Mouse (Mus musculus): ENCODE data around the gene Gpr183.

Gpr183 gene

GRCm38 (mm10) chr14:121957176-121957871 lies 7.7 kb downstream of the Gpr183 start:
- no peak for DNase-seq (ENCODE audit: low read depth, low spot score)

GRCm38 (mm10) chr14:121956291-121956690 lies 8.7 kb downstream of the Gpr183 start:
- no peak for DNase-seq (ENCODE audit: low read depth, low spot score)

GRCm38 (mm10) chr14:121955176-121955795 lies 9.7 kb downstream of the Gpr183 start:
- DNase-seq (ENCODE audit: low read depth, low spot score) = no peak

DNA sequence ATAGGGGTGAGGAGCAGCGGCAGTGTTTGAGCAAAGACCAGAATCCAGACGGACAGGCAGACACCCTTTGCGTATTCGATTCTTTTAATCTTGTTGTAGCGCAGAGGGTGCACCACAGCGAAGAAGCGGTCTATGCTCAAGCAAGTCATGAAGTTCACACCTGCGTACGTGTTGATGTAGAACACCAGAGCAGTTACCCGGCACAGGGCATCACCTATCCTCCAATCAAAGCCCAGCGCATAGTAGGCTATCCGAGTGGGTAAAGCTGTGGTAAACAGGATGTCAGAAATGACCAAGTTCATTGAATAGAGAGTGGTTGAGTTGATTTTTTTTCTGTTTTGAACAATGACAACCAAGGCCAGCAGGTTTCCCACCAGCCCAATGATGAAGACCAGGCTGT lies 10.4 kb downstream of the Gpr183 start:
- DNase-seq (ENCODE audit: low read depth, low spot score) = no peak

DNA sequence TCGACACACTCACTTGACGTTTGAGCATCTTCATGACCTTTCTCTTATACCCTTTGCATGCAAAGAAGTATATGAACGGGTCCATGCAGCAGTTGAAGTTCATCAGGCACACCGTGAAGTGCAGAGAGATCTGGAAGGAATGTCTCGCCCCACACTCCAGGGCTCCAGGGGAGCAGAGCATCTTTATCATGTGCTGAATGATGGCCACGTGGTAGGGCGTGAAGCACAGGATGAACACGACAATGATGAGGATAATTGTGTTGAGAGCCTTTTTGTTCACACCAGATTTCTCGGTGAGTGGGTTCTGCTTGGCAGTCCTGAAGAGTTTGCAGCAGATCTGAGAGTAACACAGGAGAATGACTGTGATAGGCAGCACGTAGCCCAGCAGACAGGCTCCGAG lies 10.9 kb downstream of the Gpr183 start:
- no peak for DNase-seq (ENCODE audit: low read depth, low spot score)

- no peak for DNase-seq (ENCODE audit: low read depth, low spot score)
Observed at GRCm38 (mm10) chr14:121952046-121952400, 13.0 kb downstream of the Gpr183 start.

DNA sequence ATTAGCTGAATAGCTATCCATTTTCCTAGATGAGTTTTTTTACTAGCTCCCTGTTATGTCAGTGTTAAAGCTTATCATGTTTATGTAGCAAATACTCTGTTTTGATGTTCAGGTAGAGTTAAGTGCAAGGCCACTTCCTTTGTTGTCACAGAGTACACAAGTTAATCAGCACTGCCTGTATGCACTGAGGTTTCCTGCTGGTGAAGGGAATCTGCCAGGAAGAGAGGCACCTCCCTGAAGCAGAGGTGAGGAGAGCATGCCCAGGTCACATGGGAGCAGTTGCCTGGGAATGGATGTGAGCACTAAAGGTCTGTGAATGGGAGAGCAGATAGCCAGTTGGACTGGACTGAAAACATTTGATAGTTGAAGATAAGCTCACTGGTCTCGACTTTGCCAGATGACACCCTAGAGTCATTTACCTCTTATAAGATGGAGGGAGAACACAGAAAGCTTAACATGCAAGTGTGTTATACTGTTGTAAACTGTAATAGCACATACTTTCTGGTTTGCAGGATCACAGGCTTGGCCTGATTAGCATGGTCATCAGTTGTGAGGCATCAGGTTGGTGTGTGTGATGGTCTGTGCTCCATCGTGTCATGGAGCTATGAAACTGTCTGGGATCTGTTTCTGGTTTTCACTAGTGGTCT lies 13.5 kb downstream of the Gpr183 start:
- DNase-seq (ENCODE audit: low read depth, low spot score) = no peak

- DNase-seq (ENCODE audit: low read depth, low spot score) = no peak
Observed at GRCm38 (mm10) chr14:121949897-121950296, 15.1 kb downstream of the Gpr183 start.

DNA sequence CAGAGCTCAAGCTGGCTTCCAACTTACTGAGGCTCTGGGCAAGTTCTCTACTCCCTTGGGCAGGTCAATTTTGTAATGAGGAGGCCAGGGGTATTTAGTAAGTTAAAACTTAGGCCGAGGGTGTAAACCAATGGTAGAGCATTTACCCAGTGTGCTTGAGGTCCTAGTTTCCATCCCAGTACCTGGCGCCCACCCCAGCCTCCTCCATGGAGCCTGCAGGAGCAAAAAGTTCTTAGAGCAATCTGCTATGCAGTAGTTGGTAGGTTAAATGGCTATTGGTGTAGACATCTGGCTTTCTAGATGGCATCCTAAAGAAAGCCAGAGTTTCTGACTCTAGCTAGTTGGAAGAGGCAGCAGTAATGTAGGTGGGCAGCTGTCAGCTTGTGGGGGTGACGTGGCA lies 15.6 kb downstream of the Gpr183 start:
- no peak for DNase-seq (ENCODE audit: low read depth, low spot score)

DNA sequence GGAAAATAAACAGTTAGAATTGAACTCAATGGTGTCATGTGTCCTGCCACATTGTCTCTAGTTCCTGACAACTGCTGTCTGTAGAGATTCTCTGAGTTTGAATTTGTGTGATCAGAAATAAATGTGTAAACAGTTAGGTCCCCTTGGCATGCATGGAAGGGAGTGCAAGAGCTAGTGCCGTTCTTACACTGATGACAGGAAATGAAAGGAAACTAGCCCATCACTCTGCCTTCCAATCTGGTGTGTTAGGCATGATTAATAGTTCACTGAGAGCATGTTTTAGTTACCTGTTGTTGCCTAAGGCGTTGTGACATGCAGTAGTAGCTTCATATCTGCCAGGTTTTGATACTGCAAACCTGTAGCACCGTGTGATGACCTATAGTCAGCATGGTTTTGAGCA lies 17.0 kb downstream of the Gpr183 start:
- DNase-seq (ENCODE audit: low read depth, low spot score) = no peak

DNA sequence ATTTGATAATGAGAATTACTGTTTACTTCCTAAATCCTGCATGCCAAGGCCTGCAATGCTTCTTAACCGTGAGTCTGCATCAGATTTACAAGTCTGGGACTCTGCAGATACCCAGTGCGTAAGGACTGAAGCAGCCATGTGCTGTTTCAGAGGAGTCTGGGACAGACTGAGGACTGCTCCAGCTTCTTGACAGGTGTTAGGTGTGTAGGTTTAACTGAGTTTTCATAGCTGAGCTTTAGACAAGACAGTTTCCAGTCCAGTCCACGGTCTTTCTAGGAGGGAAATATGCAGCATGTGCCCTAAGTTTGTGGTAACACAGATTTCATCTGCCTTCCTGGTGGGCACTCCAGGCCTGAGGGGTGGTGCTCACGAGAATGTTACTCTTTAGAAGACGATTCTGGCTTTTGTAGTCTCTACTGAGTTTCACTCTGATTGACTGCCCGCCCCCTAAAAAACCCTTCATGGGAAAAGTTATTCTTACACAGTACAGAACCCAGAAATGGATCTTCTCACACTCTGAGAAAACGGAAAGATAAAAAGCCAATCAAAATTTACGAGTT lies 17.7 kb downstream of the Gpr183 start:
- no peak for DNase-seq (ENCODE audit: low read depth, low spot score)

GRCm38 (mm10) chr14:121946728-121947127 lies 18.3 kb downstream of the Gpr183 start:
- DNase-seq (ENCODE audit: low read depth, low spot score) = no peak

DNA sequence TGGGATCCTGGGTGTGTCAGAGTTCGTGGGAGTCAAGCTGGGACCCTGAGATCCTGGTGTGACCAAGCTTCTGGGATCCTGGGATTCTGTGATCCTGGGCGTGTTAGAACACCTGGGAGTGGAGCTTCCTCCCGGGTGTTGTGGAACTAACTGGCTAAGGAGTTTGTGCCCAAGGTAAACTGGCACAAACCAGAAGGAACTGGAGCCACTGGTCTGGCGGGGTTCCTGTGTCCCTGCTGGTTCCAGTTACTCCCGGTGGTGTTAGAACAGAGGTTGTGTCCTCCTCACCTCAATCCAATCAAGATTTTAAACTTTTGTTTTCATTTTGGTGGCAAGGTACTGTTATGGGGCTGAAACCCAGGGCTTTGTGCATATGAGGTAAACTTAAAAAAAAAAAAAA lies 18.9 kb downstream of the Gpr183 start:
- DNase-seq (ENCODE audit: low read depth, low spot score) = no peak

DNA sequence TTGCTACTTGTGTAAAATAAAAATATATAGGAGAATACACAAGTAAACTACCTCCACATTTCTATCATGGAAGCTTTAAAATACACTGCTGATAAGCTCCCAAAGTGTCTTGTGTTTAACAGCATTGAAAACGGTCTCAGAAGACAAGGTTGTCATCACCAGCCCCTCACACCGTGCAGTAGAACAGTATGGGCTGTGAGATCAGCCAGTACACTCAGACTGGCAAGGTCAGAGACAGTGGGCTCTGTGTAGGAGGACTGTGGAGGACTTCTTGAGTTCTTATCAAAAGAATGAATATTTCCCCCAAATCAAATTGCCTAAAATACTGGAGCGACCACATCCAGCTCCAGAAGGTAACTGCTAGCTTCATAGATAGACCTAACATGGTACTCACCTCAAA lies 25.4 kb downstream of the Gpr183 start:
- DNase-seq (ENCODE audit: low read depth, low spot score) = no peak

DNA sequence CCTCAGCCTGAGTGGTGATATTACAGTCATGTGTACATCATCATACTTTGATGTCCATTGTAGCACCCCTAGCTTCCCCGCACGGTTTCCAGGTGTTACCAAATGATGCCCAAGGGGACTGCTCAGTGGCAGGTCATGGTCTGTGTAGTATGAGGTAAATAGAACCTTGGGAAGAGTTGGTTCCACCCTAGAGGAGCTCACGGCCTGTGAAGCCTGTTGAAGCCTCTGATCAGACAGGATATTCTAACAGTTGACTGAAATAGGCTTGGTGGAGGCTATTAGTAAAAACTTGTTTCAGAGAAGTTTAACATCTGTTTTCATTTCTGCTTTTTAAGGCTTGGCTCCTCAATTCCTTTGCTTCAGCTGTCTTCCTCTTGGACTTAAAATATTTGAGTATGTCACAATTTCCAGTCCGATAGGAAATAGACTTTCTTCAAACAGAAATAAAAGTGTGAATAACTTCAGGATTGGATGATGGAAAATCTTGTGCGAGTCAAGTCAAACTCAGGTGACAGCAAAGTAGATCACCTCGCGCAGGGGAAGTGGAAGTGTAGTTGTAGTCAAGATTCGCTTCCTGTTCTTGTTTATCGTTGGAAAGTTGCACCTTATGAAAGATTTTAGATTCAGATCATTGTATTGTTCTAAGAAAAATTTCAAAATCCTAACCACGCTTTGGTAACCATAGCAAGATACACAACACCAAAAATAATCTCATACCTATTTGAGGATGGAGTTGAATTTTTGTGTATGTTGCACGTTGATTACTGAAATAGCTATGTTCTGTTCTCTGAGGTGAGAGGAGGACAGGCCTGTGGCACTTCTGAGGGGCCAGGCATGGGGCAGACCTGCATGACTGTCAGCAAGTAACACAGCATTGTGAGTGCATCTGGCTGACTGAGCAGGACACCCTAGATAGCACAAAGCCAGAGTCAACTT lies 26.5 kb downstream of the Gpr183 start:
- no peak for DNase-seq (ENCODE audit: low read depth, low spot score)

GRCm38 (mm10) chr14:121937601-121938255 lies 27.3 kb downstream of the Gpr183 start:
- DNase-seq (ENCODE audit: low read depth, low spot score) = no peak

DNA sequence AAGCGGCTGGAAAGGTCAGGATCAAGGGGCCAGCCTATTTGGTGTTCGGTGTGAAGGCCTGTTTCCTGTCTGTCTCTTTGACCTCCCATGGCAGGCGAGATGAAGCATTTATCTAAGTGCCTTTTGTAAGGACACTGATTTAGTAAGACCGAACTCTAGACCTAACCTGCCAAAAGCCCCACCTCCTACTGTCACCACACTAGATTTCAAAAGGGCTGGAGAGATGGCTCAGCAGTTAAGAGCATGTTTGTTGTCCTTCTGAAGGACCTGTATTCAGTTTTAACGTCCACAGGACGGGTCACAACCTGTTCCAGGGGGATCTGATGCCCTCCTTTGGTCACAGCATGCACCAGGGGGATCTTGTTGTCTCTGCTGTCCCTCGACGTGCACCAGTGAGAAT lies 28.1 kb downstream of the Gpr183 start:
- no peak for DNase-seq (ENCODE audit: low read depth, low spot score)

DNA sequence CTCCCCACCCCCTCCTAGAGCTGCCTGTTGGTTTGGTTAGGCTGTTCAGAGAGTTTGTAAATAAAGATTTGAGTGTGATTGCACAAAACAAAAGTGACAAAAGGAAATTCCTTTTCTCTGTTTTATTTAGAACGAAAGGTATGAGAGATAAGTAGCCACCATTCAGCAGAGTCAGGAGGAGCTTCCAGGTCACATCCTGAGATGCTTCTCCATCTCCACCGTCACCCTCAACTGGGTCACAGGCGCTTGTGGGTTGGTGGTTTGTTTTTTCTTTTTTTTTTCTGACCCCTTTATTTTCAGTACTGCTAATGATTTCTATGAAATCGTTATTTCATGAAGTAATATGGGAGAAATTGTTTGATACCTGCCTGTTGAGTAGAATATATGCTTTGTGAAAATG lies 28.6 kb downstream of the Gpr183 start:
- no peak for DNase-seq (ENCODE audit: low read depth, low spot score)

DNA sequence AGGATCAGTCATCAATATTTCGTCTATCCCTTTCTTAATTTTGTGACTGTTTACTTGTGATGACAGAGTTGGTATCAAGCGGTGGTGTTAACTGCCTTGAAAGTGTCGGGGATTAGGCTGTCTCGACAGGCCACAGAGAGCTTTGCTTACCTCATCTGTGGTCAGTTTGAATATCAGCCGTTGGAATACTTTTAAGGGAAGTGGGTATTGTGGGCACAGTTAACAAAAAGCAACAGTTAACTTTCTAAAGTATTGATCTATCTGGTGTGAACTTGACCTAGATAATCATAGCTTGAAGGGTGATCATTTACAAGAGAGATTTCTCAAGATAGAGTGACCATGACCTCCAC lies 30.4 kb downstream of the Gpr183 start:
- no peak for DNase-seq (ENCODE audit: low read depth, low spot score)

DNA sequence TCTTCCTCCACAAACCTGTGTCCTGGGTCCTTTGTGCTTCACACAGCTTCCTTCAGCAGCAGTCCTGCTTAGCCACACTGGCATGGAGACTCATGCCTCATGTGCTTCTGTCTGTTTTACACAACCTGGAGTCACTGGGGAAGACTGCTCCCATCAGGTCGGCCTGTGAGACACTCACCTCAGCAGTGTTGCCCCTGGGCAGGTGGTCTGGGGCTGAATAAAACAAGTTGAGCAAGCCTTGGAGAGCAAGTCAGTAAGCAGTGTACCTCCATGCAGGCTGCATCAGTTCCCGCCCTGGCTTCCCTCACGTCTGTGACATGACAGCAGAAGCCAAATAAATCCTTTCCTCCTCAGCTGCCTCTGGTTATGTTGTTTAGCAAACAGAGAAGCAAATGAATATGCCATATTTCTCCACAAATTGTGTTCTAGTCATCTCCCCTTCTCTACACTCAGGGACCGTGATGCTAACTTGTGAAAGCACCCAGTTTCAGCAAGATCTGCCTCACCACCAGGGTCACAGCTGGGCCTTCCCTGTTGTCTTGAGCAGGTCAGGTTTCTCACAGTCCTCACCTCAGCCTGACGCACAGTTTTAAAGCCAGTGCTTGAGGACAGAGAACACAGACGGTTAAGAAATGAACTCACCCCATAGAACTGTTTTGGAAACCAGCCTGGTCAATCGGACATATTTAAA lies 30.9 kb downstream of the Gpr183 start:
- no peak for DNase-seq (ENCODE audit: low read depth, low spot score)

DNA sequence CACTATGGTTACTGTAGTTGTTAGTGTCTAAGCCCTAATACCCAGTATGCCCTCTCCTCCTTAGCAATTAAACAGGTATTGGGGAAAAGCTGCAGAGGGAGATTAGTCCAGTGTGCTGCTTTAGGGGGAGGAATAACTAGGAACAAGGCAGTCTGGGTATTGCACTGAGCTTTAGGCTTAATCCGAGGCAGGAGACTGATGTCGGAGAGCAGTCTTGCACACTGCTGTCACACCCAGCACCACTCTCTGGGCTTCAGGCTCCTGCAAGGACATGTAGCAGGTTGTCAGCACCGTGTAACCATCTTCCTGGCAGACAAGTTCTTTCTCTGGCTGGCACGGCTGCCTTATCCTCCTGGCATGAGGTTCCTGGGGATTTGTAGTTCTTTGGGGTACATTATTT lies 32.8 kb downstream of the Gpr183 start:
- no peak for DNase-seq (ENCODE audit: low read depth, low spot score)

All from c-Kit-negative CD71-positive TER-119-positive erythroid progenitor cells, embryonic 14.5 days (primary cell).